Mouse (Mus musculus) frontal cortex, postnatal 14 days (tissue): ENCODE results near the gene Npm3.

ENCODE experiments used
- DNase-seq, 2 experiments: peaks; one replicate each; pipeline ENCODE4 v3.0.0; 2022; ENCODE audit warnings: low spot score in 2 of 2

Gene Npm3

DNA sequence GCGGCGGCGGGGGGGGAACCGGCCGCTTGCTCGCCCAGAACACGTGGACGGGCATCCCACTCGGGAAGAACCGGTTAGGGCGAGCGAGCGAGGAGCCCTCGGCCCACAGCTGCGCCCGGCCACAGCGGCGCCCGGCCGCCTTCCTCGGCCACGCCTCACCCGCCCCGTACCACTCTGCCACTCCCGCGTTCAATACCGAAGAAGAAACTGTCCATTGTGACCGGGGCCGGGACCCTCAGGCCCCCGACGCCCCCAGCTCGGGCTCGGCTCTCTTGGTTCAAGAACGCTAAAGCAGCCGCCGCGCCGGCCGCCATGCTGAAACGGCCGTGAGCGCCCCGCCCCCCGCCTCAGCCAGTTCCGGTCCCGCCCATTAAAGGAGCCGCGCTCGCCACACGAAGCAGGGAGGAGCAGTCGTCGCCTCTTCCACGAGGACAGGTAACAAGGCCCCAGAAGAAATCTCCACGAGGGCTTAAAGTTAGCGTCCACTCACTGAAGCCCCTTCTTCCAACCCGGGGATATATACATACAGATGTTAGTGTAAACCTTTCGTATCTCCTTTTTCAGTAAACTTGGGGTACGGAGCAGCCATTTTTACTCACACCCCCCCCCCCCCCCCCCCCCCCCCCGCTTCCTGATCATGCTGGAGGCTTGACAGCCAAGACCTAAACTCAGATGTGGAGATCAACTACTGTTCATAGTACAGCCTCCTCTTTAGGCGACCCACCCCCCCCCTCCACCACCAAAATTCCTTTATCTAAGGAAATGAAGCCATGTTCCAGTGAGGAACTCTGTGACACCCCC, at the start of gene Npm3:
Npm3 (minus strand) TSS at position 349 of the 801 bp plus-strand sequence.
- DNase-seq: peak; percentile 60 to 77

GRCm38 (mm10) chr19:45796879-45797278, 47.5 kb upstream of the Npm3 start:
- DNase-seq: no peak

DNA sequence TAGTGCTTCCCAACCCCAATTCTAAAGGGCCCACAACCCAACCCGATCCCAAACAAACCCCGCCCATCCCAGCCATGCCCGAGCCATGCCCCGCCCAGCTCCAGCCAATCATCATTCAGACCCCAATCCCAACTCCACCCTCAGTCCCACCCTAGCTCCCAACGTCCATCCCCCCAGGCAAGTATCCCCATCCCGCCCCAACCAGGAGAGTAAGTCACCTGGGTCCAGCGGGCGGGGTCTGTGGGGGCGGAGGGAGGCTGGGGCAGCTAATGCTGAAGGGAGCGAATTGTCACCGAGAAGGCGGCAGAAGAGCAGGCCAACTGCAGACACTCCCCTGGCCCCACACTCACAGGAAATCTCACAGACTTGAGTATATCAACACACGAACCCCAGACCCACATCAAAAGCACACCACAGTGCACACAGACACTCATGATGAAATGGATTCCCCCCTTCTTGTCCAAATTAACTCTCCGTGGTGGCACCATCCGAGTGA, 46.7 kb upstream of the Npm3 start:
- no peak for DNase-seq

DNA sequence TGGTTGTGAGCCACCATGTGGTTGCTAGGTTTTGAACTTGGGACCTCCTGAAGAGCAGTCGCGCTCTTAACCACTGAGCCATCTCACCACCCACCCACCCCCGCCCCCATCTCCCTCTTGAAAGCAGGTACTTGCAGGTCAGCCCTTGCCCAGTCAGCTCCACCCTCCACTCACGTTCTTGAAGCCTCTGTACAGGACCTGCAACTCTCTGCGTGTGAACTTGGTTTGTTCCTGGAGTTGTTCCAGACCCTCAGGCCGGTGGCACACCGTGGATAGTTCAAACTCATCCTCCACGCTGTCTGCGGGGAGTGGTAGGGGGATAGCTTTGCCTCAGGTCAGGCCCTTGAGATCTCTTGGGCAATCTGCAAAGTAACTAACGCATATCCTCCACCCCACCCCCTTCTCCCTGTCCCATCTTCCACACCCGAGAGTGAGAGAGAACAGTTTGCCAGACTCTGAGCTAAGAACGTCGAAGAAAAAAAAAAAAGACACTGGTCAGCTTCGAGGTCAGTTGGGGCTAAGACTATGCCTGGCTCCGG, 46.1 kb upstream of the Npm3 start:
- no peak for DNase-seq

DNA sequence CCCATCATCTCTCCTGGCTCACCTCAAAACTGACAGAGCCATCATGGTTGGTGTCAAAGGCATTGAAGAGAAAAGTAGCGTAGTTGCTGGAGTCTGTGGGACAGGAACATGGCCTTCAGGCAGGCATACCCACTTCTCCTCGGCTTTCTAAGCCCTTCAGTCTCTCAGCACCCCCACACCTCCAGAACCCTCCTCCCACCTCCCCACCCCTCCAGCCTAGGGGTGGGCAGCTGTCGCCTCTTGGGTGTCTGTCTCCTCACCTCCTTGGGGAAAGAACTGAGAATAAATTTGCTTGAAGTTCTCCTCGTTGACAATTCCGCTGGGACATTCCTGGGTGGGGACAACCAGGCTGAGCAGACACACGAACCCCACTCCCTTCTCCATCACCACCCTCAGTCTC, 45.3 kb upstream of the Npm3 start:
- no peak for DNase-seq

- DNase-seq: no peak
Observed at GRCm38 (mm10) chr19:45792404-45792803, 43.0 kb upstream of the Npm3 start.

DNA sequence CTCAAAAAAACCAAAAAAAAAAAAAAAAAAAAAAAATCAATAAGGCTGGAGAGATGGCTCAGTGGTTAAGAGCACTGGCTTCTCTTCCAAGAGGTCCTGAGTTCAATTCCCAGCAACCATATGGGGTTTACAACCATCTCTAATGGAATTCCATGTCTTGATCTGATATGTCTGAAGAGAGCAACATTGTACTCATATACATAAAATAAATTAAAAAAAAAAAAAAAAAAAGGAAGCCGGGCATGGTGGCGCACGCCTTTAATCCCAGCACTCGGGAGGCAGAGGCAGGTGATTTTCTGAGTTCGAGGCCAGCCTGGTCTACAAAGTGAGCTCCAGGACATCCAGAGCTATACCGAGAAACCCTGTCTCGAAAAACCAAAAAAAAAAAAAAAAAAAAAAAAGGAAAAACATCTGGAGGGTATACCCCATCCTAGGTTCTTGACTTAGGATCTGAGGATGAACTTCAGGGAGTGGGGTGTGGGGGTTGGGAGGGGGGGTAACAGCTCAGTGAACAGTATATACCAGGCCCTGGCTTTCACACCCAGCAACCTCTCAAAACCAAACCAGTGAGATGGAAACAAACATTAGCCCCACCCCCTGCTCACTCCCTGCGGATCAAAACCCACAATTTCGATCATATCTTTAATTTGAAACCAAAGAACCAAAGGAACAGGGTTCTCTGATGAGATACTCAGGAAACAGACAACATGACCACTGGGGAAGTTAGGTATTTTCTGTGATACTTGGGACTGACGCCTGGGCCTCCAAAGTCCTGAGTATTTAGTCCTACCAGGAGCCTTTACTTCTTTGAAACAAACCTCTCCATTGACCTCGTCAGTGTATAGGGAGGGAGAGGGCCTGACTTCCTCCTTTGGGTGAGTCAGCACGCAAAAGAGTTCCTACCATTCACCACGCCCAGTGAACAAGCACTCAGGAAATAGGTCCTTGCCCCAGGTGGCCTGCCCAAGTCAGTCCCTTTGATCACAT, 40.8 kb upstream of the Npm3 start:
- DNase-seq: no peak

- DNase-seq: no peak
Observed at GRCm38 (mm10) chr19:45789365-45789764, 40.0 kb upstream of the Npm3 start.

GRCm38 (mm10) chr19:45788337-45788736, 38.9 kb upstream of the Npm3 start:
- DNase-seq: no peak

- no peak for DNase-seq
Observed at GRCm38 (mm10) chr19:45787450-45787849, 38.1 kb upstream of the Npm3 start.

DNA sequence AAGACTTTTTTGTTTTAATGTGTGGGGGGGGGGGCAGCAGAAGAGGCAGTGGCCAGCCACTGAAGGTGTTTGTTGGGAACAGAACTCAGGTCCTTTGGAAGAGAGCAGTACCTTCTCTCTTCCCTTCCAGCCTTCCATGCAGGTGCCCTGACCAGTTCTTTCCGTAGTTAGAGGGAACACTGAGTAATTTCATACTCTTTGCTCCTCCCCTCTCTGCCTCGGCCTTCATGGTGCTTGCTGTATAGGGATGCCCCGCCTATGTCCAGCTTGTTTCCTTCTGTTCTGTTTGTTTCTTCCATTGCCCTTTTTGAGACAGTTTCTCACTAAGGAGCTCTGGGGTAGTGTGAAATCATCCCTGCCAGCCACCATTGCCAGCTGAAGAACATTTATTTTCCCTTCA, 36.1 kb upstream of the Npm3 start:
- DNase-seq: no peak

DNA sequence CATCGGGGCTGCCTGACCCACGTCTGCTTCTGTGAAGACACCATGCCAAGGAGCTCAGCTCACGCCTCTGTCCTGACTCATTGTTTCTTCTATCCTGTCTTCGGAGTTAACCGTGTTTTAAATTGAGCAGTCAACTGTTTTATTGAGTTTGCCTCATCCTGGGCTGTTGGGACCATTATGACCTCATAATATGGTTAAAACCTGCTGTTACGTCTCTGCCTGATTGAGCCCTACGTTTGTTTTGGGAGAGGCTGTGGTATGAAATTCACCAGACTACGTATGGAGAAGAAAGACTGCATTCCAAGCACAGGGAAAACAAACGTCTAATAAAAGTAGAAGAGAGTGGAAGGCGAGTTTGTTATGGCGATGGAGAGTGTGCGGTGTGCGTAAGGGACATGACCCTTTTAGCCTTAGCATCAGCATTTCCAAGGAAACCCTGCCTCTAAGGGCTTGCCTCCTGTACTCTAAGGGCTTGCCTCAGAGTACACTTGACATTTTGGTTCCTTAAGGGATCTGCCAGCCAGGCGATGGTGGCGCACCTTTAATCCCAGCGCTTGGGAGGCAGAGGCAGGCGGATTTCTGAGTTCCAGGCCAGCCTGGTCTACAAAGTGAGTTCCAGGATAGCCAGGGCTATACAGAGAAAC, 34.7 kb upstream of the Npm3 start:
- no peak for DNase-seq

DNA sequence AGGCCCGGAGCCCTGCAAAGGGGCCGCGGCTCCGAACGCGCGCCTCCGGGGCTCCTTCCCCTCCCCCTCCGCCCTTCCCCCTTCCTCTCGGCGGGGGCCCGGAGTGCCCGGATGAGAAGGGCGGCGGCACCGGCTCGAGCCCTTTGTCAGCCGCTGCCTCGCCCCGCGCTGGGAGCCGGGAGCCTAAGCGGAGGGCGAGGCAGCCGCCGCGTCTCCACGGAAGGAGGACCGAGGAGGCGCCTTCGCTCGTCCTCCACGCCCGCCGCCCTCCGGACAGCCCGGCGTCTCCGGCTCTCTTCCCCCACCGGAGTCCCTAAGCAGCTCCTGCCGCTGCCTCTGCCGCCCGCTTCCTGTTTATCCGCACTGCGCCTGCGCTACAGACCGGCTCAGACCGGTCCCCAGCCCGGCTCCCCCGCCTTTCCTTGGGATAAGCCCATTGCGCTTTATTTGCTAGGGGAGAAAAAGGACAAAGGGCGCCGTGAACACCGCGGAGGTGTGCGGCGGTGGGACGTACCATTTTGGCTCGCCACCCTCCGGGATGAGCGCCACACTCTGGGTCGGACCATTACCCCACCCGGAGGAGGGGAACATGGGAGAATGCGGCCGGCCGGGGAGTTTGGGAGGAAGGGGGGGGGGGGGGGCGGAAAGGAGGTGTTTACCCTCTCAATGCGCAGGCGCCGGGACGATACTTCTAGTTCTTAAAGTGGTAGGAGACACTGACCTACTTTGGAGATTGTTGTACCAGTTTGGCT, 34.0 kb upstream of the Npm3 start, which contains the start of gene Mgea5:
Mgea5 (minus strand) TSS at position 657 of the 752 bp plus-strand sequence.
- peak; percentile 97 to 98 for DNase-seq

DNA sequence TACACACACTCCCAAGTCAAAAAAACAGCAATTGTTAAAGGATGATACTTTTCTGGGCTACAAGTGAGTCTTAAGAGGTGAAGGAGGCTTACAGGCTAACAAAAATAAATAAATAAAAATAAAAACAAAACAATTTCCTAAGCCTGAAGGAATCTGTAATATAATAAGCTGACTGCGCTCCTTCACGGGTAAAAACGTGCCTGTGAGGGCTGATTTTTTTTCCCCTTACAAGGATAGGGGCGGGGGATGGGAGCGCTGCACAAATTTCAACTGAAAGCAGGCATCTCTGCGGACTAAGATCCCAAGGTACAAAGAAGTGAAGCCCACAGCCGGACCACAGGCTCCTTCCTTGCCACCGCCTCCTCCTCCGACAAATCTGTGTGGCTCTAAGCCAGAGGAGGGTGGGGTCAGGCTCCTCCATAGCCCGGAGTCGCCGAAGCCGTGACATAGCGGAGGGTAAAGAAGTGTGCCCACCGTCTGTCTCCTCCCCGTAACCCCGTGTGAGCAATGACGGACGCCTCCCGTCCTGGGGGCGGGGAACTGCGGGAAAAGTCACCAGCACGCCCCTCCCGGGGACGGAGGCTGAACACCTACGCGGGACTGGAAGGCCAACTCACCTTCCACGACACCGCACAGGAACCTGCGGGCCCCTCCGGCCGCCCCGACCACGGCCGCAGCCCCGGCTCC, 33.1 kb upstream of the Npm3 start:
- DNase-seq: peak; percentile 49 to 56

DNA sequence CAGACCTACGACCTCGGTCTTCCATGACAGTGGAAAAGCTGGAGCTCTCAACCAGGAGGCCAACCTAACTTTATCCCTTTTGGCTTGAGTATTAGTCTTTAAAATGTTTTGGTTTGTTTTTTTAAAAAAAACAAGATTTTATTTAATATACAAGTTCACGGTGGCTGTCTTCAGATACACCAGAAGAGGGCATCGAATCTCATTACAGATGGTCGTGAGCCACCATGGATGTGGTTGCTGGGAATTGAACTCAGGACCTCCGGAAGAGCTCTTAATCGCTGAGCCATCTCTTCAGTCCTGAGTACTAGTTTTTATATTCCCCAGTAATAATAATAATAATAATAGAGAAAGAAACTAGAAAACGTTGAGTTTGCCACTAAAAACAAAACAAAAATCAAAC, 32.3 kb upstream of the Npm3 start:
- no peak for DNase-seq

- no peak for DNase-seq
Observed at GRCm38 (mm10) chr19:45780350-45780915, 31.0 kb upstream of the Npm3 start.

- no peak for DNase-seq
Observed at GRCm38 (mm10) chr19:45775486-45775885, 26.1 kb upstream of the Npm3 start.

DNA sequence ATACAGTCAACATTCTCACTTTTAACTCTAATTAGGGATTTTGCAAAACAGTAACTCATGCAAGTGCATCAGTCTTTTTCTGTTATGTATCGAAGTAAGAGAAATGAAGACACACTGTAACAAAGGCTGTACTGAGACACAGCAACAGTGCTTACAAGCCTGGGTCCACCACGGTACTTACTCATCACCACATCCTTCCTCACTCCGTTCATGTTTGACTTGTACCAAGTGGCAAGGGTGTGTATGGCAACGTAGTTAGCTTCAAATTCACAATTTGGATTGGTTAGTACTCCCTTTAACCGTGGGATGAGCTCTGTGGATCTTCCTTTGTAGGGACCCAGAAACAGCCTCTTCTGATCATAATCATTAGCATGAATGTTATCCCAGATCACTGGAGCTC, 22.1 kb upstream of the Npm3 start:
- DNase-seq: no peak

- DNase-seq: no peak
Observed at GRCm38 (mm10) chr19:45760810-45761209, 11.4 kb upstream of the Npm3 start.

- no peak for DNase-seq
Observed at GRCm38 (mm10) chr19:45758671-45759070, 9.3 kb upstream of the Npm3 start.
